Mouse (Mus musculus) MEL (cell line): Measurements from ENCODE around the gene Pnpla1. TPM values are rescaled to one million over a fixed set of nuclear protein-coding genes. Genes with fewer than 3 reads are reported as not detected.

Experiments used
- DNase-seq: peaks from one replicate; pipeline ENCODE4 v3.0.0; 2011; ENCODE audit warnings: low read depth, low spot score
- H3K27ac ChIP-seq: 2 replicates; pipeline ENCODE4 v1.5.1; 2012; ENCODE audit warnings: low read depth, mild to moderate bottlenecking, control low read depth, low read length, moderate library complexity; ENCODE audit not compliant: control insufficient read depth
- H3K27me3 ChIP-seq, 2 experiments: fragments of 150-350 bp in 1 of 2; sonication (generic) in 1 of 2; 2 replicates each; pipeline ENCODE4 v1.6.1; 2012; ENCODE audit warnings: low read length in 2 of 2, mild to moderate bottlenecking in 2 of 2, improper control_type of control experiment in 1 of 2, moderate library complexity in 1 of 2; ENCODE audit not compliant: insufficient read depth in 2 of 2, control insufficient read depth in 1 of 2
- H3K36me3 ChIP-seq, 2 experiments: 2 replicates each; pipeline ENCODE4 v1.6.1; 2012 to 2014; ENCODE audit warnings: low read length in 2 of 2, improper control_type of control experiment in 1 of 2, inconsistent platforms in 1 of 2, mild to moderate bottlenecking in 1 of 2; ENCODE audit not compliant: insufficient read depth in 2 of 2, control insufficient read depth in 1 of 2
- H3K4me1 ChIP-seq, 2 experiments: fragments of 150-350 bp in 1 of 2; sonication (generic) in 1 of 2; 2 replicates each; pipeline ENCODE4 v1.6.1; 2012; ENCODE audit warnings: low read length in 2 of 2, improper control_type of control experiment in 1 of 2, mild to moderate bottlenecking in 1 of 2; ENCODE audit not compliant: insufficient read depth in 2 of 2, control insufficient read depth in 1 of 2
- H3K4me3 ChIP-seq, 2 experiments: fragments of 150-350 bp in 1 of 2; sonication (generic) in 1 of 2; 2 replicates each; pipeline ENCODE4 v1.5.1; 2012; ENCODE audit warnings: low read depth in 2 of 2, low read length in 2 of 2, mild to moderate bottlenecking in 2 of 2, moderate library complexity in 2 of 2, control low read depth in 1 of 2, improper control_type of control experiment in 1 of 2; ENCODE audit not compliant: control insufficient read depth in 1 of 2, insufficient read depth in 1 of 2
- H3K79me2 ChIP-seq: 2 replicates; pipeline ENCODE4 v1.6.1; 2012; ENCODE audit warnings: mild to moderate bottlenecking, low read length, moderate library complexity; ENCODE audit not compliant: control insufficient read depth, poor library complexity, insufficient read depth
- H3K9ac ChIP-seq: 2 replicates; pipeline ENCODE4 v1.6.1; 2012; ENCODE audit warnings: low read depth, mild to moderate bottlenecking, control low read depth, low read length, moderate library complexity; ENCODE audit not compliant: control insufficient read depth, poor library complexity, severe bottlenecking
- H3K9me3 ChIP-seq: fragments of 150-350 bp; sonication (generic); replicated peaks from 2 replicates; pipeline ENCODE4 v1.6.1; 2012; ENCODE audit warnings: mild to moderate bottlenecking, low read length, improper control_type of control experiment, moderate library complexity; ENCODE audit not compliant: insufficient read depth
- BHLHE40 ChIP-seq: IDR thresholded peaks from 2 replicates; pipeline ENCODE4 v1.6.1; 2012; ENCODE audit warnings: low read depth, mild to moderate bottlenecking, inconsistent platforms, low read length, improper control_type of control experiment, borderline replicate concordance
- CHD2 ChIP-seq: IDR thresholded peaks from 2 replicates; pipeline ENCODE4 v1.6.1; 2011; ENCODE audit warnings: low read length, improper control_type of control experiment
- E2F4 ChIP-seq: IDR thresholded peaks from 2 replicates; pipeline ENCODE4 v1.6.1; 2011; ENCODE audit warnings: low read depth, low read length, improper control_type of control experiment, borderline replicate concordance
- ETS1 ChIP-seq: IDR thresholded peaks from 2 replicates; pipeline ENCODE4 v1.6.1; 2012; ENCODE audit warnings: low read depth, mild to moderate bottlenecking, inconsistent platforms, low read length, improper control_type of control experiment, moderate library complexity
- GATA1 ChIP-seq: IDR thresholded peaks from 2 replicates; pipeline ENCODE4 v1.6.1; 2011; ENCODE audit warnings: low read depth, low read length, improper control_type of control experiment
- JUND ChIP-seq: IDR thresholded peaks from 2 replicates; pipeline ENCODE4 v1.6.1; 2011; ENCODE audit warnings: low read depth, mild to moderate bottlenecking, improper control_type of control experiment, low read length
- KAT2A ChIP-seq: conservative IDR thresholded peaks from 2 replicates; pipeline ENCODE4 v1.6.1; 2012; ENCODE audit warnings: low read depth, low read length, improper control_type of control experiment, inconsistent platforms
- MAX ChIP-seq: IDR thresholded peaks from 2 replicates; pipeline ENCODE4 v1.6.1; 2011; ENCODE audit warnings: low read length, improper control_type of control experiment
- MYB ChIP-seq: IDR thresholded peaks from 2 replicates; pipeline ENCODE4 v1.6.1; 2011; ENCODE audit warnings: mild to moderate bottlenecking, low read depth, low read length, improper control_type of control experiment
- NELFE ChIP-seq: IDR thresholded peaks from 2 replicates; pipeline ENCODE4 v1.6.1; 2011; ENCODE audit warnings: low read depth, low read length, improper control_type of control experiment
- POLR2AphosphoS5 ChIP-seq: IDR thresholded peaks from 2 replicates; pipeline ENCODE4 v1.6.1; 2012; ENCODE audit warnings: low read depth, borderline replicate concordance, mild to moderate bottlenecking, inconsistent platforms, low read length, moderate library complexity, mixed read lengths
- RCOR1 ChIP-seq: IDR thresholded peaks from 2 replicates; pipeline ENCODE4 v1.6.1; 2012; ENCODE audit warnings: low read depth, mild to moderate bottlenecking, inconsistent platforms, low read length, improper control_type of control experiment
- SIN3A ChIP-seq: IDR thresholded peaks from 2 replicates; pipeline ENCODE4 v1.6.1; 2012; ENCODE audit warnings: low read length, improper control_type of control experiment, inconsistent platforms
- TAL1 ChIP-seq: IDR thresholded peaks from 2 replicates; pipeline ENCODE4 v1.6.1; 2012; ENCODE audit warnings: mild to moderate bottlenecking, inconsistent platforms, low read length, moderate library complexity, mixed read lengths
- TBP ChIP-seq: IDR thresholded peaks from 2 replicates; pipeline ENCODE4 v1.8.0; 2011; ENCODE audit warnings: low read depth, low read length, improper control_type of control experiment
- UBTF ChIP-seq: IDR thresholded peaks from 2 replicates; pipeline ENCODE4 v1.6.1; 2012; ENCODE audit warnings: low read depth, mild to moderate bottlenecking, inconsistent platforms, low read length, improper control_type of control experiment, moderate library complexity, borderline replicate concordance; ENCODE audit not compliant: insufficient read depth
- polyA plus RNA-seq, 2 experiments: library from polyadenylated mRNA; stranded (reverse) in 1 of 2; unstranded in 1 of 2; fragments of >175 nt in 1 of 2; fragments of >200 nt in 1 of 2; gene quantifications; 2 replicates each; pipeline versions ENCODE4 v1.2.1 to v1.2.4; 2012; ENCODE audit warnings: low replicate concordance in 2 of 2, low read depth in 1 of 2; ENCODE audit not compliant: insufficient read length in 2 of 2, insufficient read depth in 1 of 2, missing spikeins in 1 of 2
- total RNA-seq: library from RNA; depleted of rRNA; stranded (reverse); fragments of 300-350 nt; gene quantifications from 2 replicates; pipeline ENCODE4 v1.2.3, GENCODE M21; 2012

Gene Pnpla1
- total and polyA plus RNA-seq, 3 experiments = 0.08 to 0.38 TPM; not detected in 1

GRCm38 (mm10) chr17:28934120-28934916 is 76.1 kb downstream of the Pnpla1 start:
- Histone ChIP-seq H3K9ac (no peak overlapping the region), H3K9me3 (no peaks in the 10 kb centered on the region), H3K4me1 (peaks cover 0 to 9% of the 10 kb centered on the region in 2 experiments; a peak in 3 of 4 replicates), H3K36me3 (peaks cover 0 to 10% of the 10 kb centered on the region in 2 experiments; a peak in 2 of 4 replicates), H3K4me3 (no peak overlapping the region), H3K79me2 (no peaks in the 10 kb centered on the region; the same call in 1 of the 2 replicates), H3K27me3 (no peaks in the 10 kb centered on the region), H3K27ac (no peak overlapping the region)
- TF ChIP-seq GATA1 (no peak), KAT2A (no peak), ETS1 (no peak), JUND (no peak), SIN3A (no peak), BHLHE40 (no peak), UBTF (no peak), E2F4 (no peak), POLR2AphosphoS5 (no peak)
- DNase-seq = no peak

GRCm38 (mm10) chr17:28936133-28936532 is 77.9 kb downstream of the Pnpla1 start:
- Histone ChIP-seq H3K36me3 (no peaks in the 10 kb centered on the region; a peak in 1 of 4 replicates), H3K9ac (no peak overlapping the region), H3K4me1 (no peaks in the 10 kb centered on the region; a peak in 1 of 4 replicates), H3K9me3 (no peaks in the 10 kb centered on the region), H3K79me2 (no peaks in the 10 kb centered on the region), H3K27me3 (no peaks in the 10 kb centered on the region), H3K4me3 (peak overlapping the region in 1 of 2 experiments; percentile 43; a peak in 1 of 4 replicates), H3K27ac (no peak overlapping the region)
- TF ChIP-seq RCOR1 = no peak
- no peak for TF ChIP-seq JUND
- no peak for TF ChIP-seq NELFE
- TF ChIP-seq TBP = no peak
- TF ChIP-seq MYB = no peak
- peak; percentile 50 for TF ChIP-seq TAL1
- no peak for TF ChIP-seq MAX
- no peak for TF ChIP-seq CHD2
- DNase-seq = no peak
